Mouse (Mus musculus) stomach, postnatal 0 days (tissue): ENCODE measurements around the gene Itpr3.

ENCODE experiments used
- CTCF ChIP-seq: IDR thresholded peaks from 2 replicates; pipeline ENCODE4 v1.5.1; 2016; ENCODE audit warnings: antibody characterized with exemption, low read depth, mild to moderate bottlenecking, moderate library complexity
- EP300 ChIP-seq: optimal IDR thresholded peaks from 2 replicates; pipeline ENCODE3; 2016; ENCODE audit warnings: antibody characterized with exemption

GRCm38 (mm10) chr17:27107936-27108335 is 50.8 kb downstream of the Itpr3 start:
- TF ChIP-seq CTCF: no peak
- no peak for TF ChIP-seq EP300
